Mouse (Mus musculus) T-cell, adult 2 months (primary cell): ENCODE results near the gene Tbx19.
A peak's percentile ranks its signal among the peaks of the same experiment; 100 is the strongest.

Source experiments
- DNase-seq: peaks from one replicate; pipeline ENCODE4 v3.0.0; 2022; ENCODE audit warnings: low spot score

Tbx19 gene

DNA sequence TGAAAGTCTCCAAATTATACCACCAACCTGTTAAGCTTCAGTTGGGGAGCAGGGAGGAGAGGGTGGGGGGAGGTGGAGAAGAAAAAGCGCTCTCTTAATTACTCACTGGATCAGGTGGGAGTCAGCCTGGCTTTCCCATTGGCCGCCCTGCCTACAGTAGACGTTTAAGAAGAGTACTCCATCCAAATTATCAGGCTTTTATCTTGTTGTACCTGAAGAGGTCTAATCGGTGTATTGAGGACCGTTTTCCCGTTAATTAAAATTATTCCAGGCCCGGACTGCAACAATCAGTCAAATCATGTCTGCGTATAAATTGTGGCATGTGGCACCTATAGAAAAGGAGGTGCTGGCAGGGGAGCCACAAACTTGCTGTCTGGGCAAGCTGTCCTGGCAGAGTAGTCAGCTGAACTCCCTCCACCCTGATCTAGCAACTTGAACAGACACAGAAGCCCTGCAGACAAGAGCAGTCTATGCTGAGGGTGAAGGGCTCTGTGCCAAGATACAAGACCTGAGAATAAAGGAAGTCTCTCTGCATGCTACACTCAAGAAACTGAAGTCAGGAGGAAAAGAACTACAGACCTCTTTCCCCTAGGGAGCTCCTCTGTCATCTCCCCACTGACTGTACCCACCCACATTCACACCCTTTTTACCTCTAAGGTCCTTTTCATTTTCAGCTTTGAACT lies at the start of gene Tbx19:
Gene Tbx19 (minus strand): TSS at position 51 of the 683 bp plus-strand sequence.
- no peak for DNase-seq

DNA sequence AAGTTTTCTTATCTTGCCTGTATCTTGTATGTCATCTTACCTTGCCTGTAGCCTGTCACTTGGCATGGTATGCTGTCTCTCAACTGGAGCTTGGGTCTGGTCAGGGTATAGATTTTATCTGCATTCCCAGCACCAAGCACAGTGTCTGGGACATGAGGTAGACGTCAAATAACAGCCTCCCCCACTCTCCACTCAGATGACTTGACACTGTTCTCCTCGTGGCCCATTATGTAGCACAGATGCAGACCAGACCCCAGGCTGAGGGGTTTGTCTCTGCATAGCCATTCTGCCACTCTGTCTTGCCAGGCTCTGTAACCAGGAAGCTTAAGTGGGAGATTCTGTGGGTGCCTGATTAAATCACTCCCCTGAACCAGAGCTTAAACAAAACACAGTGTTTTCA lies 45.0 kb upstream of the Tbx19 start:
- DNase-seq, result no peak

DNA sequence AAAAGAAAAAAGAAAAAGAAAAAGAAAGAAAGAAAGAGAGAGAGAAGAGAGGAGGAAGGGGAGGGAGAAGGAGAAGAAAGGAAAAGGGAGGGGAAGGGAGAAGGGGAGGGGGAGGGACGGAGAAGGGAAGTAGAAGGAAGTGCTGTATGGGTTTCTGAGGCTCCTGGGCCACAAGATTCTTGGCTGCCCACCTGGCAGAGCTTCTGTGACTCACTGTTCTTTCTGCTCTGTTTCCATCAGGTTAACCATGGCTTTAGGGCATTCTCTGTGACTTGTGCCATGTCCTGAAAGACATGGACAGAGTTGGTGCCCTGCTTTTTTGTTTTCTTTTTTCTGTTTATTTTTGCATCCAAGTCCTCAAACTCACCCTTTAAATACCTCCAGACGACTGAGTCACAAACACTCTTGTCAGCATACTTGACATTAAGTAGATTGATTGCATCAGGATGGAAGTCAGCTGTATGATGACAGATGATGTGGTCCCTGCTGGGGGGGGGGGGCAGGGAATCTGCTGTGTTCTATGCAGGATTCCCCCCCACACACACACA lies 43.0 kb upstream of the Tbx19 start:
- no peak for DNase-seq

DNA sequence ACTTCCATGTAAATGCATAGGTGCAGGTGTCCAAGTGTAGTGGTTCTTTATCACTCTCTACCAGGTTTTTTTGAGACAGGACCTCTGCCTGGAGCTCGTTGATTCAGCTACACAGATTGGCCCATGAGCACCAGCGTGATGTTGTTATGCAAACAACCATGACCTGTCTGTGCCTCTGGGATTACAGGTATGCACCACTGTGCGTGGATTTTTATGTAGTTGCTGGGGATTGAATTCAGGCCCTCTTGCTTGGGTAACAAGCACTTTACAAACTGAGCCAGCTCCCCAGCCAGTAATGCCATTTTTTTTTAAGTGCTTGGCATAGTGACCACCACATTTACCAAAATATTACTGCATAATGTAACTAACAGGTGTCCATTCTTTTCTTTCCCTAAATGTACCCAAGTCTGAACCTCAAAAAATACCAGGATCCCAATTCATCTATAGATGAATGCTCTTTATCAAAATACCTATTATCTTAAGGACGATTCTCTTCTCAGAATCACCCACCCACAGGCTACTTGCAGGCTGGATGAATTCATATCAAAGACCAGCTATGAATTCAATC lies 41.0 kb upstream of the Tbx19 start:
- no peak for DNase-seq

DNA sequence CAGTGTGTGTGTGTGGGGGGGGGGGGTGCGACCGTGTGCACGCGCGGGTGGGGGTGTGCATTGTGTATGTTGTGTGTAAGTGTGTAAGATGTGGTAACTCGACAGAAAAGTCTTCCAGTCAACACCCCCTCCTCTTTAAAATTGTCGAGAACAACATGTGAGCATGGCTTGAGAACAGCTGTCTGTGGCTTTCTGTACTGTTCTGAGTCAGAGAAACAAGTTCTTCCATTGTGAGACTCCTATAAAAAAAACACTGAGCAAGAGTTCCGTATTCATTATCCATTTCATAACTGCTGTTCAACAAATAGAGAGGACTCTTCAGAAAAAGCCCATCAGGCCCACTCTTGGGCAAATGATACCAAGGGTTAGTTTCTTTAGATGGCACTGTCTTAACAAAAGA lies 40.2 kb upstream of the Tbx19 start:
- no peak for DNase-seq

DNA sequence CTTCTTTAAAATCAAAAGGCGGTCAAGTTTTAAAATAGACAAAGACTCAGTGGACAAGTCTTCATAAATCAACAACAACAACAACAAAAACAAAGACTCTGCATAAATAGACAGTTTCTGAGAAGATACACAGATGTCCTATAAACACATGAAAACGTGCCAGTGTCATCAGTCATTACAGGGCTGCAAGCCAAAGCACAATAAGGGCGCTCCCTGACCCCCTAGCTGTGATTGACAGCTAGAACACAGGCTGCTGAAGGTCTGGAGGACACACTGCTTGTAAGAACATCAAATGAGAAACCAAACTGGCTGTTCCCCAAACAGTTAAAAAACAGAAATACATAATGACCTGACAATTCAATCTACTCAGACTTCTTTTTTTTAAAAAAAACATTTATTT lies 39.1 kb upstream of the Tbx19 start:
- no peak for DNase-seq

DNA sequence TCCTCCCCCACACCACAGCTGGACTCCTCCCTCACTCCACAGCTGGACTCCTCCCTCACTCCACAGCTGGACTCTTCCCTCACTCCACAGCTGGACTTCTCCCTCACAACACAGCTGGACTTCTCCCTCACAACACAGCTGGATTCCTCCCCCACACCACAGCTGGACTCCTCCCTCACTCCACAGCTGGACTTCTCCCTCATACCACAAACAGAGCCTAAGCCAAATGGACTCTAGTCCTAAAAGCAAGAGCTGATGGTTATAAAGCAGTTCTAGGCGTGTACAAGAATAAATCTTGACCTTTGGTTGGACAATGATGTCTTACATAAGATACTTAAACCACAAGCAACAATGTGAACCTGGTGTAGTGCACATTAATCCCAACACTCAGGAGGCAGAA lies 38.4 kb upstream of the Tbx19 start:
- DNase-seq, result no peak

DNA sequence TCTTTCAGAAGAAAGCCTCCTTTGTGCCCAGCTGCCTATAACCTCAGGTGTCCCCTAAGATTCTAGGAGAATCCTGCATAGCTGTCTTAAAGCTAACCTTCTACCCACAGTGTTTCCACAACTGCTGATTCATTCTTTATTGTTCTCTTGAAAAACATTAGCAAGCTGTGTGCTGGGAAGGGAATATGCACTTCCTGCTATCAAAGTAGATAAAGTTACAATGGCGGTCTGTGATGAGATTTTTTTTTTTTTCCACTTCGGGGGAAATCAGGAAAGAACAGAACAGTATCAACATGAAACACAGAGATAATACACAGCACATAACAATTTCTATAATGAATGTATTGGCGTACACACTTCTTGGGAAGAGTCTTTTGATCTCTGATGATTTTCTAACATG lies 37.3 kb upstream of the Tbx19 start:
- no peak for DNase-seq

DNA sequence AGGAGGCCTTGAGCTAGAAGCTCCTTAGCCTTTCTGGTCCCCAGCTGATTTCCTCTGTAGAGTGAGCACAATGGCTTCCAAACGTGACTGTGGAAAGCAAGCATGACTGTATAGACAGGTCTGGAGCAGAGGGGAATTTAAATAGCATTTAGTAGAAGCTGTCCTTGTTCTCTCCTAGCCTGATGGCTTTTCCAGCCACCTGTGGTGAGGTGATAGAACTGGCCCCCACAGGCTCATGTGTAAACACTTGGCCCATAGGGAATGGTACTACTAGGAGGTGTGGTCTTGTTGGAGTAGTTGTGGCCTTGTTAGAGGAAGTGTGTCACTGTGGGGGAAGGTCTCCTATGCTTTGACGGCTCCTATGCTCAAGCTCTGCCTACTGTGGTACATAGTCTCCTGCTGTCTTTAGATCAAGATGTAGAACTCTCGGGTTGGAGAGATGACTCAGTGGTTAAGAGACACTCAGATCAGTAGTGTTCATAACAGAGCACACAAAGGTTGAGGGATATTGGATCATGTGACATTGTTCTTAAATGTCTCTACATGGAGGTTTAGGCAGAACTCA lies 34.9 kb upstream of the Tbx19 start:
- DNase-seq, result no peak

DNA sequence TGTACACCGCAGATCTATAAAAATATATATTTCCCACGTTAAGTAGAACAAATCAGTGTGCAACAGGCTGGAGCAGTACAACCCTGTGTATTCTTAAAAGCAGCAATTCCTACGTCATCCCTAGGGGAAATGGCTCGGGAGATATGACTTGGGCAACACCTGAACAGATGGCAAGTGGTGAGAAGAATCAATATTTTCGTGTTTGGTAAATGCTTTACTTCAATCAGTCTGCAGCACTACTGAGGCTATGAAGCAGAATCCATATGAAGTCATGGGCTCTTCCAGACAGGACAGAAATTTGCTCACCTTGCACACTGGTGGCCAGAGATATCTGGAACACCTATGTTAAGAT lies 34.1 kb upstream of the Tbx19 start:
- DNase-seq, result no peak

DNA sequence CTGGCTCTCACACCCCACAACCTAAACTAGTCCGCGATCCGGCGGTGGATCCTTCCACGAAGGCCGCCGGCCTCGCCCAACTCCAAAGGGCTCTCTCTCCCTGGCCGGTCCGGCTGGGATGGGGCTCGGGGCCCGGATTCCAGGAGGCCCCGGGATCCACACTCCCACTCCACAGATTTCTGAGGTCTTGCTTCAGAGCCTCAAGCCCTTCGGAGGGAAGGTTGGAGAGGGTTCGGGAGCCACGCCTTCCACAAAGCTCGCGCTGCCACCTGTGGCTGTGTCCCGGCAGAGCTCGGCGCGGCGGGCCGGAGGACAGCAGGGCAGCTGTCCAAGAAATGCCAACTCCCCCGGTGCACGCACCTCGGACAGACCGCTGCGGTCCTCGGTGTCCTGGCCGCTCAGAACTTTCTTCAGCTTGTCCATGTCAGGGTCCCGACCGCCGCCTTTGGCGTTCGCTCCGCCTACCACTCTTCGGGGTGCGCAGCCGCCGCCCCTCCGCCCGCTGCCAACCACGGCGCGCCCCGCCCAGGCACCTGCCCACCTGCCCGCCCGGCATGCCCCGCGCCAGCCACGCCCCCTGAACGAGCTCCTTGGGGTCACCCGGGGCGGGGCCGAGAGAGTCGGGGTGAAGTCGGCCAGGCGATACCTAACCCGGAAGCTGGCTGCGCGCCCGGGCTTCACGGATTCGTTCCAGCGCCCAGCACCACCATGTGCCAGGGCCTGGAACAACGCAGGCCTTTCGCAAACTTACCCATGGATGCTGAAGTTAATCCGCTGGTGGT lies 33.5 kb upstream of the Tbx19 start, which contains the start of gene Sft2d2:
Gene Sft2d2 (minus strand): TSS at position 559 of the 782 bp plus-strand sequence.
- DNase-seq, result peak; percentile 95

DNA sequence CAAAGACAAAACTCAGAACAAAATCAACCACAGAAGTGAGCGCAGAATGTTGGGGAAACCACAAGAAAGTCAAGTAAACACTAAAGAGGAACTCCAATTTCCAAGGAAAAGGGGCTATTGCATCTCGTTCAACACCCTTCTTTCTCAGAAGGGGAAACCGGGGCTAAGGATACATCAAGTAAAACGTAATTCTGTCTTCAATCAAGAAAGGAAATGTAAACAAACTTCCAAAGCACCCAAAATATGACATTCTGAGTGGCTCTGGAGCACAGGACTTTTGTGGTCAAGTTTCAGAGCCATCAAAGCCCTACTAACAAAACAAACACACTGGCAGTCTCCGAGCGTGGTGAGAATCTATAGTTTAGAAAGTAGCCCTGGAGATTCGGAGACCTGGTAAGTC lies 32.9 kb upstream of the Tbx19 start:
- no peak for DNase-seq

DNA sequence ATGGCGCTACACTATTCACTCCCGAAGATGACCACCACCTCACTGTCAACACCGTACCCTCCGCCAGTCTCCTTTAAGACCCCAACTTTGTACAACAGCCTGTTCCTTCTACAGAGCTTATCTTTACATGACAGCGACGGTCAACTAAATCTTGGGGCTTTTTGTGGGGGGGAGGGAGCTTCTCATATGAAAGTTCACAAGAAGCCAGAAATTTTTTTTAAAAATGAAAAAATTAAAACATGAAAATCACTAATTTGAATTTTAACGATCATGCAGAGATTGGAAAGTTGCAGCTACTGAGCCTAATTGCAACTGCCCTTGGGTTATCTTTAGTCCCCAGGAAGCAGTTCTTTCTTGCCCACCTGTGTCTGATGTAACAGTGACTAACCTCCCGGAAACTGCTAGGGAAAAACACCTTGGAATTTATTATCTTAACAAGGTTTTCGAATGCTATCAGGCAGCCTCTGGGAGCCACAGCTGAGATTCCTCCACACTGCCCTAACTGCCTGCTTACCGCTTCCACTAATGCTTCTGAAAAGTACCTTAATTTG lies 32.2 kb upstream of the Tbx19 start:
- no peak for DNase-seq

DNA sequence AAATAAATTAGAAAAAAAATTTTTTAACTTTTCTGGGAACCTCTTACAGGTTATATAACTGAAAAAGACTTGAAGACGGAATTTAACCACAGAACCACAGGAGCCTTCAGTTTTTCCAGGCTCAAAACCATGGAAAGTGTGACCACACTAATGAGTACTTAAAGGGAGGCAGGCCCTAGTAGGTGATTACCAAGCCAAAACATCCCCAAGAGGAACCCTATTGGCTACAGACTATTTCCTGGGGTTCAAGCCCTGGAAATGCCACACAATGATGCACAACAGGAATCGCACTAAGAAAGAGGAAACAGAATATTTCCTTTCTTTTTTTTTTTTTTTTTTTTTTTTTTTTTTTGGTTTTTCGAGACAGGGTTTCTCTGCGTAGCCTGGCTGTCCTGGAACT lies 31.5 kb upstream of the Tbx19 start:
- no peak for DNase-seq

DNA sequence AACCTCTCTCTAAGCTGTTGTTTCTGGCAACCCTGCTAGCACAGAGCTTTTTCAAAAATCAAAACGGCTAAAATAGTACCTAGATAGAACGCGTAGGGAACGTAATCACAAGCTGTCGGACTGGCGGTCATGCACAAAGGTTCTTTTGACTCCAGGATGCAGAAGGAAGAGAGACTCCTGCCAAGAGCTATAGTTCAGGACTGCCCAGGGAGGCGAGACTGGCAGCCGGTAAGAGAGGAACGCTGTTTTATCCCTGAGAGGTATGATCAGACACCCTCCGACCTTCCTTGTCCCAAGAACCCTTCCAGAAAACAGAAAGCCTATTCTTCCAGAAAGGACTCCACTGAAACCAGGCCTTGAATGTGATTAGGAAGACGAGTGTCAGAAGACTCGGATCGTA lies 31.0 kb upstream of the Tbx19 start:
- no peak for DNase-seq

DNA sequence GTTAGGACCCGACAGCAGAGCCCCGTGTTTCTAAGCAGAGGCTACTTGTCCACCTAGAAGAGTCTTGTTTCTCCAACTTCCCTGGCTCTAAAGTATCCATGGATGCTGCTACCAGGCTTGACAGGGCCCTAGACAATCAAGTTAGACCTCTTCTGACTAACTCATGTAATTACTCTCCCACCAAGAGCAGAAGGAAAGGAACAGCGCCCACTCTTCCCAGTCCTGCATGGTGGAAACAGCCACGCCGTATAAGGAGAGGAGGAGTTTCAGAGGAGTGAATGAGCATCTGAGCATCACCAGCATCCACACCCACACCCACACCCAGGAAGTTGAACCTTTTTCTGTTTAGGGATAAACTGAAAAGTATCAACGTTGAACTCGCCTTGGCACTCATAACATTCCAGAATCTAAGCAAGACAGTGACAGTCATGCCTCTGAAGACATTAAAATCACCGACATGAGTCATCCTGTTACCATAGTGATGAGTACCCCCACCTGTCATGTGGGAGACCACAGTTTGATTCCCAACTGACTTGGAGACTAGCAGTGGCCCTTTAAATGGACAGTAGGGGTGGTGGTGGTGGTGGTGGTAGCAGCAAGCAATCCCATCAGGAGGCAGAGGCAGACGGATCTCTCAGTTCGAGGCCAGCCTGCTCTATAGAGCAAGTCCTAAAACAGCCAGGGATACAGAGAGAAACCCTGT lies 30.1 kb upstream of the Tbx19 start:
- DNase-seq, result no peak

DNA sequence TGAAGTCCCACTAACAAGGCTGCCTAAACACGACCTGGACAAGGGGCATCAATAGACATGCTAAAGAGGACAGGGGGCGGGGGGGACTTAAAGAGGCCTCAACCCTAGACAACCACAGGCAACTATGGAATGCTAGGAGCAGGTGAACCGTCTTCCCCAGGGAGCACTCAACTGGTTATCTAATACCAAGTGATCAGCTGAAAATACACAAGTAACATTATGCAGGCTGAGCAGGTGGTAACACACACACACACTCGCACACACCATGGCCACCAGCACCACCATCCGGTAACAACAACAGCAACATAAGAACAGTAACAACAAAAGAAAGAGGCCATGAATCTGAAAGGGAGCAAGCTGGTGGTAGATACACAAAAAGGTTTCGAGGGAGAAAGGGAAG lies 29.5 kb upstream of the Tbx19 start:
- no peak for DNase-seq

DNA sequence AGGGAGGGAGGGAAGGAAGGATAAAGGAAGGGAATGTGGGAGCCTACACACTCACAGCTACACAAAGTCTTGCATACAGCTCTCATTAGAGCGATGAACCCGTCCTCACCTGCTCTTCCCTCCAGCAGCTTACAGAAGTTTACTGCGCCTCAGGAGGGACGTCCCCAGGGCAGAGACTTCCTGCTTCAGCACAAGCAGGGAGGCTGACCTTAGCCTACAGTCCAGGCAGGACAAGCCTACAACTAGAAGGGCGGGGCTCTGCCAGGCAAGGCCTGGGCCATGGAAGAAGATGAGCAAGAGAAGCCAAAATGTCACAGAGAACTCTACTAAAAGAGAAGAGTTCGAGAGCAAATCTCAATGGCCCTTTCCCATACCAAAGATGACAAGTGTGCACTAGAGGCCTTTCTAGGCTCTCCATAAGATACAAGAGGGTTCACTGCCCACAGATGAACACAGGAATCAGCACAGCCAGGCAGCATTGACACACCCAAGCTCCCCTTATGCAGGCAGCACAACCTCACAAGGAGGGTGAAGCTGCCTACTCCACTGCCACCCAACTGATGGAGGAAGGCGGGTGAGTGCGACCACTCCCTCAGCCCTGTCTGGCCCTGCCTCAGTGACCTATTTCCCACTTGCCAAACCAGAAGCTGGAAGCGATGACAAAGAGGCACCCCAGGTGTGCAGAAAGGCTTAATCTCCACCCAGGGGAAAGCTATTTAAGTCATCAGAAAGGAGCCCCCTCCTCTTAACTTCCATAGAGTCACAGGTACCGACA lies 28.4 kb upstream of the Tbx19 start:
- no peak for DNase-seq

DNA sequence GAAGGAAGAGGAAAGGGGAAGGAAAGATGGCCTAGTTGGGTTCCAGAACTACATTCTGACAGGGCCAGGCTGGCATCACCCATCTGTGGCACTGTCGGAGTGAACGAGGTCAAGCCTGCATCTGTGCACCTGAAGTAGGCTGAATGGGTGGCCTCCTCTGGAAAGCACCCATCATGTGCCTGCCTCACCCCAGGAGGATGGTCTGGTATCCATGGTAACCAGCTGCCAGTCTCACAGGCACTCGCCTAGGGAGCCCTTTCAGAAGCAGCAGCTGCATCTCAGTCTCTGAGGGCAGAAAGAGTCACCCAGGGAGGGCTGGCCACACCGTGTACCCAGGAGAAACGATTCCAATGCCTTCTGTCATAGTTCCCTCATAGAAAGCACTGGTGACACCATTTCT lies 26.8 kb upstream of the Tbx19 start:
- DNase-seq, result no peak

DNA sequence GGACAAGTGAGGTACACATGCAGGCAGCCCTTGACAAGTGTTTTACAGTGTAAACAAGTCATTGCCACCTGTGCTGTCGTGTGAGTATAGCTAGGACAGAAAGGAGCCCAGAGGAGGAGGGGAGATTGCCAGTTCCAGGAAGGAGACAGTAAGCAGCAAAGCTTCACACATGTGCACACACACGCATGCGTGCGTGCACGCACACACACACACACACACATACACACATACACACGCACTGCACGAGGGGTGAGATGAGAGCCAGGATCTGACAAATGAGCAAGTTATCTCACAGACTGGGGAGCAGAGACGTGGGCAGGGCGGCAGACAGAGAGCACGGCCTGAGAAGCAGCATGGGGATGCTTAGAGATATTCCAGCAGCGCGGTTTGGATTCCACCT lies 25.9 kb upstream of the Tbx19 start:
- DNase-seq, result no peak

DNA sequence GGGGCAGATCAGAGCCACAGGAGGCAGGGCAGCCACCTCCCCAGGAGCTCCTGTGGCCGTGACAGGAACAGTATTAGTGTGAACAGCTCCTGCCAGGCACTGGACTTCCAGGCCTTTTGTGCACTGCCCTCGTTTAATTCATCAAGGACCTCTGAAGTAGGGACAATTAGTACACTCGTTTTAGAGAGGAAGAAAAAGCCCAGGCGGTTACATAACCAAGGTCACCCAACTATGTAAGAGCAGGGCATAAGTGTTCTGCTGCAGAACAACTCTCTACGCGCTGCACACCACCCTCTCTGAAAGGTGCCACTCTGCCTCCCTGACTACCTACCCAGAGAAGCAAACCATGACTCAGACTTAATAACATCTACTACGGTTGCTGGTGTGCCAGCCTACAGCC lies 24.5 kb upstream of the Tbx19 start:
- DNase-seq, result no peak
